Mouse (Mus musculus) CD4-positive, CD25-positive, alpha-beta regulatory T cell, adult 4 months (primary cell): ENCODE measurements around the gene Nipsnap2. TPM values are rescaled to one million over a fixed set of nuclear protein-coding genes. Genes with fewer than 3 reads are reported as not detected.
"Not testable (repeated sequence)": the region's sequence is repeated elsewhere in the genome, so short reads cannot be mapped to it uniquely, and the experiment has no call there.

Source experiments
- ATAC-seq: one replicate; pipeline ENCODE4 v1.8.0; 2017
- polyA plus RNA-seq, 2 experiments: library from polyadenylated mRNA; unstranded; fragments of 100-300 nt; shearing (Covaris generic); gene quantifications; one replicate each; pipeline ENCODE4 v1.2.1; 2017

The Nipsnap2 gene
- polyA plus RNA-seq, 2 experiments from 2014 or later, result 64.4 to 83.3 TPM

- no peak for ATAC-seq
These were observed 37.1 kb downstream of the Nipsnap2 start for GRCm38 (mm10) chr5:129761865-129762540.

GRCm38 (mm10) chr5:129770443-129771355 is 45.8 kb downstream of the Nipsnap2 start:
- ATAC-seq, result no peak

DNA sequence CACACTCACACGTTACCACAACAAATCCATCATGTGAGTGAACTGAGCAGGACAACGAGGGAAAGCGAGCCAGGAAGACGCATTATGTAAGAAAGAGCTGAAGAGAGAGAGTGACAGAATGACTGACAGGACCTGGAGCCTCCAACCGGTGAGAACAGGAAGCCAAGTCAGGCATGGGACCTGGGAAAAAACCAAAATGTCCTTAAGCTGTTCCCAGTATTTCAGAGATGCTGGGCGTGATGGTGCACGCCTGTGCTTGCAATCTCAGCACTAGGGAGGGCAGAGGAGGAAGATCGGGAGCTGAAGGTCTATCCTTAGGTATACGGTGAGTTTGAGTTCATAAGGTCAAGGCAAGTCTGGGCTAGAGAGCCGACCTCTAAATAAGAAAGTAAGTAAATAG is 47.6 kb downstream of the Nipsnap2 start:
- no peak for ATAC-seq

DNA sequence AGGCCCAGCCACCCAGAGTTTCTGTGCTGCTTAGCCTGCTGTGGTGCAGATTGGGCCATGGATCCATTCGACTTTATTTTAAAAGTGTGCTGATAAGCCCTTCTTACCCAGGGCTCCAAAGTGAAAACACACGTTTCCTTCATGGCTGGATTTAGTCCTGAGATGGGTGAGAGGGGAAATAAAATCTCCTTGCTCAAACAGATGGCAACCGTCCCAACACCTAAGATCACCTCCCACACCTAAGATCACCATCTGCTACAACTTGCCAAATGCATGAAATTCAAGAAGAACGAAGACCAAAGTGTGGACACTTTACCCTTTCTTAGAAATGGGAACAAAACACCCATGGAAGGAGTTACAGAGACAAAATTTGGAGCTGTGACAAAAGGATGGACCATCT is 48.5 kb downstream of the Nipsnap2 start:
- ATAC-seq, result not testable (repeated sequence)

DNA sequence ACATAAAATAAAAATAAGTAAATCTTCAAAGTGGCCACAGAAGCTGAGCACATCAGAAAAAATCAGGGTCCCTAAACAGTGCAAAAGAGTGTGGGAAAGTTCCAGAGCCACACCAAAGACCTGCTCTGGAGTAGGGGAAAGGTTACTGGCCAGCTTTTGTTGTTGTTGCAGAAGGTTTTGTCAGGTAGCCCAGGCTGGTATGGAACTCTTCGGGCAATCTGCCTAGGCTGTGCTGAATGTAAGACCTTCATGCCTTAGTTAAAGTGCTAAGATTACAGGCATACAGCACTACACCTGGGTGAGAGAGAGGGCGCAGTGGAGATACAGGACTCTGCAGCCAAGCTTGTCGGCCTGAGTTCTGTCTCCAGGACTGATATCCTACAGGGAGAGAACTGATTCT is 49.8 kb downstream of the Nipsnap2 start:
- ATAC-seq, result no peak

GRCm38 (mm10) chr5:129778348-129778995 is 53.6 kb downstream of the Nipsnap2 start:
- no peak for ATAC-seq

DNA sequence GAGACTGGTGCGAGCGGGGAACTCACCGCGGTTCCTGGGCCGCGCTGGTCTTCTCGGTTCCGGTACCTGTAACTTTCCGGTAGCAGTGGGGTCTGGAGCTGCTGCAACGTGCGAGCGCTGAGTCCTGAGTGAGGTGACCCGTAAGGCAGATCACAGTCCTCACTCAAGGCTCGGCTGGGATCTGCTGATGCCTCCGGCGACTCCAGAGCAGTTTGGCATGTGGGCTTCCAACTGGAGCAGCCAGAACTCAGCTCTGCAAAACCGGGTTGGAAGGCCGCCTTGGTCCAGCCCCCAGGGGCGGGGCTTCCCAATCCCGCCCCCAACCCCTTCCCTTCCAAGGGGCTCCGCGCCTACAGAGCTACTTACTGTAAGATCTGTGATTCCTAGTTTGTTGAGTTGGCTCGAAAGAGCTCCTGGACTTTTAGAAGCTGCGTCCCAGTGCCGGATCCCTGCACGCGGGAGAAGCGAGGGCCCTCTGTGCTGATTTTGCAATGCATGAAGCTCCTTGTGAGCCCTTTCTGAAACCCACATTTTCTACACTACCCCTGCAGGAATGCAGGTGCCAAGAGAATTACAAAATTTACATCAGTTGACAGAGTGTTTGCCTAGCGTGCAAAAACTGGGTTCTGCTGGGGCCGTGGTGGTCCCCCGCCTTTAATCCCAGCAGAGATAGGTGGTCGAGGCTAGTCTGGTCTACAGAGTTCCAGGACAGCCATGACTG is 54.3 kb downstream of the Nipsnap2 start:
- ATAC-seq, result peak; percentile 89

DNA sequence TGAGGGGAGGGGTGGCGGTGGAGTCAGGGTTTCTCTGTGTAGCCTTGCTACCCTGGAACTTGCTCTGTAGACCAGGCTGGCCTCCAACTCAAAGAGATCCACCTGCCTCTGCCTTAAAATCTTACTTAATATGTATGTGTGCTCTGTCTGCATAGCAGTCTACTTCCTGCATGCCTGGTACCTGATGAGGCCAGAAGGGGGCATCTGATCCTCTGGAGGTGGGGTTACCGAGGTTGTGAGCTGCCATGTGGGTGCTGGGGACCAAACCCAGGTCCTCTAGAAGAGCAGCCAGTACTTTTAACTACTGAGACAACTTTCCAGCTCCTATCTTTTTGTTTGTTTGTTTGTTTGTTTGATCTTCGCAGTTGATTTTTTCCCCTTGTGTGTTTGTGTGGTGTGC is 55.3 kb downstream of the Nipsnap2 start:
- ATAC-seq, result no peak

DNA sequence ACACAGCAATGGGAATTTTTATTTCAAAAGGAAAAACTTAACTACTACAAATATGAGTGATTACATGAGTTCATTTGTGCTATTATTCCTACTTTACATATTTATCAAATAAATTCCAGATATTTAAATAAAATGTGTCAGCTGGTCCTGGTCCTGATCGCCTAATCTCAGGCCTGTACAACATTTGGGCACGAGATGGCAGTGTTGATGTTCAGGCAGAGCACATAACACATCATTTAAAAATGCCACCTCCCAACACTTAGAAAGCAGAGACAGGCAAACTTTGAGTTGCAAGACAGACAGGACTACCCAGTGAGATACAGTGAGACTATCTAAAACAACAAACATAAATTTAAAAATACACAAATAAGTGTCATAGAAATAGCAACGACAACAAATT is 57.3 kb downstream of the Nipsnap2 start:
- ATAC-seq, result no peak

DNA sequence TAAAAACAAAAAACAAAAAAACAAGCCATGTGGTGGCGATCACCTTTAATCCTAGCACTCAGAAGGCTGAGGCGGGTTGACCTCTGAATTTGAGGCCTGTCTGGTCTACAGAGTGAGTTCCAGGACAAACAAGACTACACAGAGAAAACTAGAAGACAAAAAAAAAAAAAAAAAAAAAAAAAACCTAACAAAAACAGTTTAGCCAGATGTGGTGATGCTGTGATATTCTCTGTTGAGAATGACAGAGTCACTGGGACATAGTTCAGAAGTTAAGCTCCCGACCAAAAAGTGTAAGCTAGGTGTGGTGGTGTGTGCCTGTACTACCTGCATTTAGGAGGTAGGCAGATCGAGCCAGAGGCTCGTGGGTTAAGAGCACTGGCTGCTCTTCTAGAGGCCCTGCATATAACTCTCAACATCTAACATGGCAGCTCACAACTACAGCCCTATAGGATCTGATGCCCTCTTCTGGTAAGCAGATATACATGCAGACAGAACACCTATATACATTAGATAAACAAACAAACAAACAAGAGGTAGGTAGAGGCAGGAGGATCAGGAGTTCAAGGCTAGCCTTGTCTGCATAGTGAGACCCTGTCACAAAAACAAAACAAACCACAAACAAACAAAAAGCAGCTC is 60.5 kb downstream of the Nipsnap2 start:
- no peak for ATAC-seq

- ATAC-seq, result no peak
These were observed 61.3 kb downstream of the Nipsnap2 start for GRCm38 (mm10) chr5:129786161-129786560.

DNA sequence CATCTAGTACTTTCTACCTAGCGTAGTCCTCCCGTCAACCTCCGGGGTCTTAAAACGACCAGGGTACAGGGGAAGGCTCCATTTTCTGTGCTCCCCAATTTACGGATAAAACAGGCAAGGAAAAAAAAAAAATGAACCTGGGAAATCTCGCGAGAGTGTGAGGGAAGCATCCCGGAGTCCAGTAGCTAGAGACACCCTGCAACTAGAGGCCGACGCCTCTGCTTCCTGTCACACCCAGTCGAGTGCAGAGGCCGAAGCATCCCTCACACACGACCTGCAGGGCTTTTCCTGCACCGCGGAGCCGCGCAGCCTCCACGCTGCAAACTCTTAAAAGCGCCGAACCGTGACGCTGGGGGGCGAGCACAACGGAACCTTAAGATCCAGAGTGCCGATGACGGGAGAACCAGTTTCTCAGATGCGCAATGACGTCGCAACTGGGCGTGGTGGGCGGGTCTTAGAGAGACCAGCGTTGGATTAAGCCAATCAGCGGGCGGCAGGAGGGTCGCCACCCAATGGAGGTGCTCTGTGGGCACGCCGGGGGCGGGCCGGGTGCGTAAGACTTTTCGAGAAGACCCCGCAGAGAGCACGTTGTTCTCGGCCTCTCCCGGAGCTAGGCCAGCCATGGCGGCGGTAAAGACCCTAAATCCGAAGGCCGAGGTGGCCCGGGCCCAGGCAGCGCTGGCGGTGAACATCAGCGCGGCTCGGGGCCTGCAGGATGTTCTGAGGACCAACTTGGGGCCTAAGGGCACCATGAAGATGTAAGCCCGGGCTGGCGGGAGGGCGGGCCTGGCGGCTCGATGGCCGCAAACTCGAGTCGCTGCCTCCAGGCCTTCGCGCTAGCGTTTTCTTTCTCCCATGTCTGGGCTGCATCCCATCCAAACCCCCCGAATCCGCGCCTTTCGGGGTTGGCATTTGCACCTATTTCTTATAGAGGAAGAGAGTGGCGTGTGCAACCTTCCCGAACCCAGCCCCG is 62.2 kb downstream of the Nipsnap2 start, which contains the start of gene Psph:
Gene Psph (minus strand): TSS at position 632 of the 973 bp plus-strand sequence.
- peak; percentile 92 for ATAC-seq

DNA sequence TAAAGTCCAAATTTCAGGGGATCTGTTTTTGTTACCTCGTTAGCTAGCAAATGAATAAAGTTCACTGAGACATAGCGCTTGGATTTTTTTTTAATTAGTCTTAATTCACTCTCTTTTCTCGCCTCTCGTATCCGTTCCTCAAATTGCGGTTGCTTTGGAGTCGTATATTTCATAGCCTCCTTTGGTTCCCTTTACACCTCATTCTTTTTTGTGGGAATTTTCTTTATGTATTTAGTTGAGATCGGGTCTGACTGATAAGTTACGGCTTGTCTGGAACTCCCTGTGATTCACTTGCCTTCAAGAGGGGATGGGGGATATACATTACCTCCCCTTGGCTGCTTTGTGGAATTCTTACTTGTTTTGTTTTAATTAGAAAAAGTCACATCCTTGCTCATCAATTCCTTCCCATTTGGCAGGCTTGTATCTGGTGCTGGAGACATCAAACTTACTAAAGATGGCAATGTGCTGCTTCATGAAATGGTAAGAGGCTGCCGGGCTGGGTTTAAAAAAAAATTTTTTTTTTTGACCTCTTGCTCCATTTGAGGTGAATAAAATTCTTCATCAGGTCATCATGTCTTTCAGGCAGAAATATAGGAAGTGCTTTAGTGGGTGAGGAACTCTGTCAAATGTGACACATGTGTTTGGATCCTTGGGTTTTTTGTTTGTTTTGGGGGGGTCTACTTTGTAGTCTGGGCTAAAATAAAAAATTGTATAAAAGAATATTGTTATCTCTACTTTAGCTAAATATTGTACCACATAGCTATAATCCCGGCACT is 63.1 kb downstream of the Nipsnap2 start:
- no peak for ATAC-seq

GRCm38 (mm10) chr5:129790591-129790990 is 65.7 kb downstream of the Nipsnap2 start:
- not testable (repeated sequence) for ATAC-seq

Other genes with a start within 250 kb of the Nipsnap2 start
- gene Sfswap, start 223.8 kb upstream of the Nipsnap2 start, polyA plus RNA-seq, result 10 to 100 TPM; 29.7 to 36.1 TPM
- under 1 TPM in 1 of 2 experiments, not detected in 1; 0.75 TPM for gene Mmp17, start 140.9 kb upstream of the Nipsnap2 start, polyA plus RNA-seq
- gene Zfp11, start 55.0 kb upstream of the Nipsnap2 start, polyA plus RNA-seq, result 1 to 10 TPM; 2.6 to 3.8 TPM
- not detected for gene Sept14, start 16.6 kb upstream of the Nipsnap2 start, polyA plus RNA-seq
- gene Mrps17, start 9.6 kb upstream of the Nipsnap2 start, polyA plus RNA-seq, result 100 to 1,000 TPM; 104 to 138 TPM
- 10 to 100 TPM; 46.4 to 64.2 TPM for gene Psph, start 62.4 kb downstream of the Nipsnap2 start, polyA plus RNA-seq
- 10 to 100 TPM; 24.8 to 36.4 TPM for gene Sumf2, start 121.9 kb downstream of the Nipsnap2 start, polyA plus RNA-seq
- 100 to 1,000 TPM; 270 to 346 TPM for gene Chchd2, start 162.4 kb downstream of the Nipsnap2 start, polyA plus RNA-seq
- 1 to 10 TPM in 1 of 2 experiments, under 1 TPM in 1; 0.78 to 1.7 TPM for gene Zbed5, start 170.7 kb downstream of the Nipsnap2 start, polyA plus RNA-seq
- gene Phkg1, start 173.5 kb downstream of the Nipsnap2 start, polyA plus RNA-seq, result under 1 TPM; 0.33 to 0.67 TPM
- gene Nupr1l, start 183.5 kb downstream of the Nipsnap2 start, polyA plus RNA-seq, result under 1 TPM in 1 of 2 experiments, not detected in 1; 0.51 TPM
- gene Vkorc1l1, start 216.9 kb downstream of the Nipsnap2 start, polyA plus RNA-seq, result 1 to 10 TPM; 5.0 to 6.2 TPM